Mouse (Mus musculus) myocyte (in vitro differentiated cells): ENCODE measurements around the gene Msh5.

Experiments
- MYOG ChIP-seq, 3 experiments: IDR thresholded peaks; one replicate each; pipeline ENCODE4 v1.6.1; 2011; ENCODE audit warnings: control low read depth in 2 of 3, low read depth in 2 of 3, mild to moderate bottlenecking in 2 of 3; ENCODE audit not compliant: insufficient read length in 2 of 3, control insufficient read depth in 1 of 3, insufficient read depth in 1 of 3
- POLR2AphosphoS2 ChIP-seq: IDR thresholded peaks from one replicate; pipeline ENCODE4 v1.6.1; 2011; ENCODE audit warnings: low read depth, control low read depth; ENCODE audit not compliant: insufficient read length
- TCF12 ChIP-seq: IDR thresholded peaks from one replicate; pipeline ENCODE4 v1.6.1; 2011; ENCODE audit warnings: mild to moderate bottlenecking, control low read depth; ENCODE audit not compliant: poor library complexity, insufficient read depth, severe bottlenecking

DNA sequence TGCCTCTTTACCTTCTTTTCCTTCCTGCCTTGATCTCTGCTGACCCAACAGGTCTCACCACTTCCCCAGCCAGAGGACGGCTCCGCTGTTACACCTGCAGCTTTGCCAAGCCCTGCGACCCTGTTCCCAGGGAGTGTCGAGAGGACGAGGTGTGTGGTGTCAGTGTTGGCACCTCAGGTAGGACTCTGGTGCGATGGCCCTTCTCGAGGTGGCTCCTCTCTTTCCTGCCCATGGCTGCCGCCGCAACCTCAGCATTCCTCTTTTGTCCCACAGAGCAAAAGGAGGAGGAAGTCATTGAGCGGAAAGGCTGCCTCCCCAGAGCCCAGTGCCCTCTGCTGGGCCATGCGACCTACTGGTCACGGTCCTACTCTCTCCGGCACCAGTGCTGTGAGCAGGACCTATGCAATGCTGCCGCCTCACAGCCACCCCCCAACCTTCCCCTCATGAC is 31.3 kb upstream of the Msh5 start, which contains the start of gene Ly6g6d:
- TF ChIP-seq POLR2AphosphoS2 (no peak), MYOG (IDR thresholded peaks at IDR 0.05; ENCODE audit: control insufficient read depth in 1 of 3, insufficient read depth in 1 of 3, insufficient read length in 2 of 3, low read depth in 2 of 3) (no peak), TCF12 (no peak)
